Mouse (Mus musculus) cortical plate, adult 2 months (tissue): ENCODE measurements around the gene Olfr1284.
"Not testable (repeated sequence)": the region's sequence is repeated elsewhere in the genome, so short reads cannot be mapped to it uniquely, and the experiment has no call there.

Experiments
- CTCF ChIP-seq: fragments of 200-500 bp; IDR thresholded peaks from 2 replicates; pipeline ENCODE4 v1.5.1; 2011; ENCODE audit warnings: mild to moderate bottlenecking, control low read depth, low read length; ENCODE audit not compliant: insufficient read depth; ENCODE audit errors: extremely low read depth
- POLR2A ChIP-seq: fragments of 200-500 bp; IDR thresholded peaks from 2 replicates; pipeline ENCODE4 v1.6.1; 2011; ENCODE audit warnings: mild to moderate bottlenecking, low read length, control low read depth; ENCODE audit not compliant: insufficient read depth; ENCODE audit errors: extremely low read depth

DNA sequence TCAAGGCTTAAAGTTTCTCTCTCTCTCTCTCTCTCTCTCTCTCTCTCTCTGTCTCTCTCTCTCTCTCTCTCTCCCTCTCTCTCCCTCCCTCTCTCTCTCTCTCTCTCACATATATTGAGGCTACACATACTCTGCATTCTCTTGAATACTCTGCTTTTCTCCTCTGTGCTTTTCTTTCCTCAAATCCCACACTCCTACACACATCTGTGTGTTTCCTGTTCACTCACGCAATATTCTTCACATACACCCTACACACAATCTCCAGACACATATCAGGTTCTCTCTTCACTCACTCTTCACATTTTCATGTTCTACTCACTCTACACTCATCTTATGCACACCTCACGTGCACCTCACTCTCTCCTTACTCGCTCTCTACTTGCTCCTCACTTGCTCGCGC lies 41.6 kb upstream of the Olfr1284 start:
- not testable (repeated sequence) for TF ChIP-seq CTCF, POLR2A
